In genomic region chr17:67569865-67570264, GRCm38 (mm10) we compare ENCODE assay signal across 20 mouse cellular contexts.
DNase-seq lines count a peak whose midpoint lies in the region; ATAC-seq and TF ChIP-seq lines count a peak whose summit lies in the region.
"Had no signal": no experiment of that assay in that cellular context is flagged by ENCODE, and none has a peak within 500 bp of the region (broad histone marks: within the 10 kb centered on the region; RNA-seq: fewer than 3 reads in every experiment).

No protein-coding gene starts in this region.

- no peak overlapping the region for H3K4me2 ChIP-seq in lung, embryonic 16.5 days (ENCODE audit: low read depth, low read length)
- no peak overlapping the region for H3K4me2 ChIP-seq in intestine, postnatal 0 days (replicated peaks; ENCODE audit: low read depth)
- H3K4me2 ChIP-seq in intestine, embryonic 16.5 days (ENCODE audit: low read depth, low read length), result no peak overlapping the region
- H3K4me2 ChIP-seq: embryonic facial prominence, embryonic 15.5 days; heart, embryonic 13.5 days; hindbrain, embryonic 12.5 days had no signal

- 0 out of 2 replicates have a peak overlapping the region, but pooled peaks have one; percentile 12 for H3K27ac ChIP-seq in brown adipose tissue, adult 24 weeks (replicated peaks; ENCODE audit: low read depth, low read length)
- peak overlapping the region; percentile 47 for H3K27ac ChIP-seq in lung, embryonic 16.5 days (ENCODE audit: low read length)
- H3K27ac ChIP-seq in intestine, postnatal 0 days (ENCODE audit: low read depth, low read length), result no peak overlapping the region
- no peak overlapping the region for H3K27ac ChIP-seq in intestine, embryonic 16.5 days (ENCODE audit: low read length)
- H3K27ac ChIP-seq: embryonic facial prominence, embryonic 15.5 days; forebrain, embryonic 10.5 days; heart, embryonic 13.5 days; hindbrain, embryonic 12.5 days had no signal

- no peaks in the 10 kb centered on the region for H3K36me3 ChIP-seq in lung, embryonic 16.5 days (ENCODE audit: control insufficient read depth, insufficient read depth, low read length)
- no peaks in the 10 kb centered on the region for H3K36me3 ChIP-seq in intestine, postnatal 0 days (ENCODE audit: control insufficient read depth, insufficient read depth)
- no peaks in the 10 kb centered on the region for H3K36me3 ChIP-seq in intestine, embryonic 16.5 days (ENCODE audit: control insufficient read depth, insufficient read depth, low read length)
- H3K36me3 ChIP-seq: embryonic facial prominence, embryonic 15.5 days; forebrain, embryonic 10.5 days; heart, embryonic 13.5 days; hindbrain, embryonic 12.5 days had no signal

- no peak overlapping the region for H3K4me3 ChIP-seq in lung, adult 2 months (replicated peaks; ENCODE audit: extremely low read depth, low read depth, low read length)
- no peak overlapping the region for H3K4me3 ChIP-seq in brown adipose tissue, adult 24 weeks (ENCODE audit: insufficient read depth, low read depth, low read length)
- H3K4me3 ChIP-seq in lung, embryonic 16.5 days (ENCODE audit: low read length), result no peak overlapping the region
- H3K4me3 ChIP-seq in intestine, postnatal 0 days (ENCODE audit: low read depth, low read length), result no peak overlapping the region
- H3K4me3 ChIP-seq in intestine, embryonic 16.5 days (ENCODE audit: low read length), result no peak overlapping the region
- H3K4me3 ChIP-seq: embryonic facial prominence, embryonic 15.5 days; erythroblast, embryonic 14.5 days; forebrain, embryonic 10.5 days; heart, embryonic 13.5 days; hindbrain, embryonic 12.5 days had no signal

- no peaks in the 10 kb centered on the region for H3K9me3 ChIP-seq in lung, embryonic 16.5 days (ENCODE audit: control insufficient read depth, low read length)
- no peaks in the 10 kb centered on the region for H3K9me3 ChIP-seq in intestine, postnatal 0 days (ENCODE audit: control insufficient read depth)
- H3K9me3 ChIP-seq in intestine, embryonic 16.5 days (ENCODE audit: control insufficient read depth, low read length), result no peaks in the 10 kb centered on the region
- H3K9me3 ChIP-seq: embryonic facial prominence, embryonic 15.5 days; forebrain, embryonic 10.5 days; heart, embryonic 13.5 days; hindbrain, embryonic 12.5 days had no signal

- WGBS in lung, adult 2 months, result 69% methylated on average over 6 of the region's 6 CpGs
- WGBS in lung, embryonic 16.5 days, result 65% methylated on average over 6 of the region's 6 CpGs
- 78% methylated on average over 6 of the region's 6 CpGs for WGBS in intestine, postnatal 0 days
- 82% methylated on average over 6 of the region's 6 CpGs for WGBS in intestine, embryonic 16.5 days

- peak; percentile 57; the same call in 1 of the 2 replicates for ATAC-seq in lung, embryonic 16.5 days (ENCODE audit: low read depth)
- ATAC-seq in intestine, postnatal 0 days, result no peak
- ATAC-seq in intestine, embryonic 16.5 days, result no peak
- ATAC-seq in megakaryocyte, adult 5-6 weeks (ENCODE audit: poor library complexity, severe bottlenecking), result no peak
- ATAC-seq: forebrain, embryonic 14.5 days; hindbrain, embryonic 16.5 days had no signal

- H3K4me1 ChIP-seq in lung, adult 2 months (ENCODE audit: control insufficient read depth, insufficient read depth, low read length), result peaks cover 10% of the 10 kb centered on the region; the same call in 1 of the 2 replicates
- peaks cover 25% of the 10 kb centered on the region for H3K4me1 ChIP-seq in brown adipose tissue, adult 24 weeks (ENCODE audit: control insufficient read depth, insufficient read depth, insufficient read length, low read length)
- H3K4me1 ChIP-seq in lung, embryonic 16.5 days (replicated peaks; ENCODE audit: control insufficient read depth, insufficient read depth, low read length), result no peaks in the 10 kb centered on the region
- H3K4me1 ChIP-seq in intestine, postnatal 0 days (replicated peaks; ENCODE audit: control insufficient read depth, insufficient read depth, low read length), result no peaks in the 10 kb centered on the region
- H3K4me1 ChIP-seq in intestine, embryonic 16.5 days (ENCODE audit: control insufficient read depth, insufficient read depth, low read length), result no peaks in the 10 kb centered on the region
- H3K4me1 ChIP-seq: embryonic facial prominence, embryonic 15.5 days had no signal

- H3K27me3 ChIP-seq in lung, embryonic 16.5 days (ENCODE audit: control insufficient read depth, insufficient read depth, low read depth, low read length), result no peaks in the 10 kb centered on the region
- H3K27me3 ChIP-seq in intestine, postnatal 0 days (replicated peaks; ENCODE audit: control insufficient read depth, insufficient read depth, low read length), result no peaks in the 10 kb centered on the region
- no peaks in the 10 kb centered on the region for H3K27me3 ChIP-seq in intestine, embryonic 16.5 days (replicated peaks; ENCODE audit: control insufficient read depth, insufficient read depth, low read length)
- H3K27me3 ChIP-seq: embryonic facial prominence, embryonic 15.5 days; heart, embryonic 13.5 days; hindbrain, embryonic 12.5 days had no signal

- TF ChIP-seq POLR2A in lung, adult 2 months (IDR thresholded peaks at IDR 0.05; ENCODE audit: borderline replicate concordance, extremely low read depth, low read depth, low read length), result no peak

- TF ChIP-seq CTCF in lung, adult 2 months (IDR thresholded peaks at IDR 0.05; ENCODE audit: insufficient read depth, low read length), result no peak
- TF ChIP-seq CTCF in intestine, postnatal 0 days (IDR thresholded peaks at IDR 0.05; ENCODE audit: low read depth), result no peak

- H3K9ac ChIP-seq in lung, embryonic 16.5 days (ENCODE audit: low read length), result no peak overlapping the region
- no peak overlapping the region for H3K9ac ChIP-seq in intestine, postnatal 0 days (ENCODE audit: low read depth, low read length)
- H3K9ac ChIP-seq in intestine, embryonic 16.5 days (ENCODE audit: low read depth, low read length), result no peak overlapping the region
- H3K9ac ChIP-seq: embryonic facial prominence, embryonic 15.5 days; heart, embryonic 13.5 days; hindbrain, embryonic 12.5 days had no signal

- peak; percentile 14 to 40 for DNase-seq in lung, adult 18-20 months
- DNase-seq in lung, adult 2 months, result no peak
- peak; percentile 38 for DNase-seq in lung, postnatal 25 days (ENCODE audit: low spot score)
- DNase-seq: adrenal gland, adult 8-10 months; cerebellum, adult 18-20 months; cerebellum, adult 9-11 months; gastrocnemius, postnatal 14 days; heart, postnatal 4 days had no signal

Comparison
In these comparisons a context has a peak if more than half of its experiments do, and no peak if none do; other contexts are left out.
1. H3K27ac ChIP-seq: peak in brown adipose tissue, adult 24 weeks (single experiment) and lung, embryonic 16.5 days (single experiment); none in intestine, postnatal 0 days (single experiment) and intestine, embryonic 16.5 days (single experiment).